Mouse (Mus musculus): ENCODE measurements around the gene Vps29. TPM values are rescaled to one million over a fixed set of nuclear protein-coding genes. Genes with fewer than 3 reads are reported as not detected.

Vps29 gene
- polyA plus RNA-seq, 1 experiment, result 105 TPM

DNA sequence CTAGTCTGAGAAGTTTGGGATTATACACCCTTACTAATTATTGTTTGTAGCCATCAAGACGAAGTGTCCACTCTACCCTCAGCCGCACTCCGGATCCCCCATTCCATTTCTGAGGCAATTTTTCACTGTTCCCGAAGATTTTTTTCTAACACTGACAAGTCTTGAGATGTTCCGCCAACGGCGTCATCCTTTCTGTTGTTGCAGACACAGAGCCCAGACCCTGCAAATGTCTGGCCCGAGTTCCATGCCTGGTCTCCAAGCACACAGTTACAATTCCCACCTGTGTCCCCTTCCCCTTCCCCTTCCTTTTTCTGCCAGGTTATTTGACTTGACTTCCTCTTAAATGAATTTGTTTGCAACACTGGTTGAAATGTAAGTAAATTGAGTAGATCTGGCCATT is 45.7 kb downstream of the Vps29 start:
- peaks cover 4% of the 10 kb centered on the region; the same call in 1 of the 2 replicates for H3K36me3 ChIP-seq (ENCODE audit: control insufficient read depth, insufficient read depth, low read length, poor library complexity, severe bottlenecking)
- no peaks in the 10 kb centered on the region for H3K9me3 ChIP-seq (replicated peaks; ENCODE audit: control insufficient read depth, insufficient read depth, low read length, poor library complexity, severe bottlenecking)

GRCm38 (mm10) chr5:122400628-122401302 is 46.6 kb downstream of the Vps29 start:
- H3K9ac ChIP-seq (ENCODE audit: low read depth, poor library complexity, severe bottlenecking), result no peak overlapping the region
- peaks cover 7% of the 10 kb centered on the region; the same call in 1 of the 2 replicates for H3K36me3 ChIP-seq (ENCODE audit: control insufficient read depth, insufficient read depth, low read length, poor library complexity, severe bottlenecking)
- H3K27ac ChIP-seq (ENCODE audit: insufficient read depth, low read length), result no peak overlapping the region
- TF ChIP-seq CTCF (IDR thresholded peaks at IDR 0.05; ENCODE audit: low read depth, low read length) (no peak), POLR2A (IDR thresholded peaks at IDR 0.05; ENCODE audit: insufficient read depth, low read length) (no peak), EP300 (IDR thresholded peaks at IDR 0.05; ENCODE audit: insufficient read depth, low read depth, low read length) (no peak)
- H3K4me3 ChIP-seq (ENCODE audit: low read depth, low read length), result no peak overlapping the region
- no peaks in the 10 kb centered on the region for H3K4me1 ChIP-seq (ENCODE audit: control insufficient read depth, insufficient read depth, low read length)
- no peaks in the 10 kb centered on the region for H3K27me3 ChIP-seq (ENCODE audit: control insufficient read depth, insufficient read depth, low read length, poor library complexity, severe bottlenecking)
- no peaks in the 10 kb centered on the region for H3K9me3 ChIP-seq (replicated peaks; ENCODE audit: control insufficient read depth, insufficient read depth, low read length, poor library complexity, severe bottlenecking)

More for the DNA sequence above, 45.7 kb downstream of the Vps29 start:
- no peak overlapping the region for H3K9ac ChIP-seq (ENCODE audit: low read depth, poor library complexity, severe bottlenecking)
- TF ChIP-seq EP300 (IDR thresholded peaks at IDR 0.05; ENCODE audit: insufficient read depth, low read depth, low read length), result no peak
- no peak for TF ChIP-seq CTCF (IDR thresholded peaks at IDR 0.05; ENCODE audit: low read depth, low read length)
- H3K27ac ChIP-seq (ENCODE audit: insufficient read depth, low read length), result no peak overlapping the region
- no peaks in the 10 kb centered on the region for H3K27me3 ChIP-seq (ENCODE audit: control insufficient read depth, insufficient read depth, low read length, poor library complexity, severe bottlenecking)
- H3K4me1 ChIP-seq (ENCODE audit: control insufficient read depth, insufficient read depth, low read length), result no peaks in the 10 kb centered on the region
- no peak overlapping the region for H3K4me3 ChIP-seq (ENCODE audit: low read depth, low read length)

DNA sequence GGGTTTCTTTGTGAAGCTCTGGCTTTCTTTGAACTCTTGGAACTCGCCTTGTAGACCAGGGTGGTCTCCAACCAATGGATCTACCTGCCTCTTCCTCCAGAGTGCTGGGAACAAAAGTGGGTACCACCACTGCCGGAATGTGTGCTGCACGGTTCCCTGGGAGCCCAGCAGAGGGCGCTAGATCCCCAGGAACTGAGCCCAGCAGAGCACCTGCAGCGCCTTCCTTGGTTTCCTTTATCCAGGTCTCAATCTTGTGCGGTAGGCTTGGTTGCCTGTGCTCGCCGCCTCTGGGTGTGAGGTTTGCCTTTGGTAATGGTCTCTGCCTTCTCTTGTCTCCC is 47.1 kb downstream of the Vps29 start:
- Histone ChIP-seq H3K36me3 (ENCODE audit: control insufficient read depth, insufficient read depth, low read length, poor library complexity, severe bottlenecking) (peaks cover 7% of the 10 kb centered on the region; the same call in 1 of the 2 replicates), H3K4me1 (ENCODE audit: control insufficient read depth, insufficient read depth, low read length) (no peaks in the 10 kb centered on the region), H3K9ac (ENCODE audit: low read depth, poor library complexity, severe bottlenecking) (no peak overlapping the region), H3K9me3 (replicated peaks; ENCODE audit: control insufficient read depth, insufficient read depth, low read length, poor library complexity, severe bottlenecking) (no peaks in the 10 kb centered on the region), H3K4me3 (ENCODE audit: low read depth, low read length) (no peak overlapping the region), H3K27ac (ENCODE audit: insufficient read depth, low read length) (no peak overlapping the region), H3K27me3 (ENCODE audit: control insufficient read depth, insufficient read depth, low read length, poor library complexity, severe bottlenecking) (no peaks in the 10 kb centered on the region)
- TF ChIP-seq CTCF (IDR thresholded peaks at IDR 0.05; ENCODE audit: low read depth, low read length) (peak; percentile 98), EP300 (IDR thresholded peaks at IDR 0.05; ENCODE audit: insufficient read depth, low read depth, low read length) (no peak)

- no peaks in the 10 kb centered on the region for H3K27me3 ChIP-seq (ENCODE audit: control insufficient read depth, insufficient read depth, low read length, poor library complexity, severe bottlenecking)
- no peak overlapping the region for H3K4me3 ChIP-seq (ENCODE audit: low read depth, low read length)
- TF ChIP-seq EP300 (IDR thresholded peaks at IDR 0.05; ENCODE audit: insufficient read depth, low read depth, low read length) (no peak), POLR2A (IDR thresholded peaks at IDR 0.05; ENCODE audit: insufficient read depth, low read length) (no peak), CTCF (IDR thresholded peaks at IDR 0.05; ENCODE audit: low read depth, low read length) (no peak)
- H3K9me3 ChIP-seq (replicated peaks; ENCODE audit: control insufficient read depth, insufficient read depth, low read length, poor library complexity, severe bottlenecking), result no peaks in the 10 kb centered on the region
- H3K4me1 ChIP-seq (ENCODE audit: control insufficient read depth, insufficient read depth, low read length), result no peaks in the 10 kb centered on the region
- no peak overlapping the region for H3K27ac ChIP-seq (ENCODE audit: insufficient read depth, low read length)
- H3K9ac ChIP-seq (ENCODE audit: low read depth, poor library complexity, severe bottlenecking), result no peak overlapping the region
- H3K36me3 ChIP-seq (ENCODE audit: control insufficient read depth, insufficient read depth, low read length, poor library complexity, severe bottlenecking), result peaks cover 7% of the 10 kb centered on the region; the same call in 1 of the 2 replicates
These were observed 48.0 kb downstream of the Vps29 start for GRCm38 (mm10) chr5:122402160-122402559.

DNA sequence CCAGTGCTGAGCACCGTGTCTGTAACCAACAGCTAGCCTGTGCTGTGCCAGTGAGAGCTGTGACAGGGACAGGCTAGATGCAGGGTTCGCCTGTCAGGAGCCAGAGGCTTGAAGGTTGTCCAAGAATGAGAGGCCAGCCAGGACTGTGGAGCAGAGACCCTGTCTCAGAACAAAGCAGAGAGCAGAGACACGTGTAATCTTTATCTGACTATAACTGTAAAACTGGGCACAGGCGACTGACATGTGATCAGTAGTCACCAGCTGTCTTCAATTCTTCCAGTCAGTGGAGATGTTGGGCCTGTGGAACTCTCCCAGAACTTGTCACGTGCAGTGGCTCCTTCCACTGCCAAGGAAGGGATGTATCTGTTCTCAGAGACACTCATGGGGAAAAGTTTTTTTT is 48.6 kb downstream of the Vps29 start:
- Histone ChIP-seq H3K27me3 (ENCODE audit: control insufficient read depth, insufficient read depth, low read length, poor library complexity, severe bottlenecking) (no peaks in the 10 kb centered on the region), H3K9ac (ENCODE audit: low read depth, poor library complexity, severe bottlenecking) (no peak overlapping the region), H3K36me3 (ENCODE audit: control insufficient read depth, insufficient read depth, low read length, poor library complexity, severe bottlenecking) (peaks cover 7% of the 10 kb centered on the region; the same call in 1 of the 2 replicates), H3K4me1 (ENCODE audit: control insufficient read depth, insufficient read depth, low read length) (no peaks in the 10 kb centered on the region), H3K4me3 (ENCODE audit: low read depth, low read length) (no peak overlapping the region), H3K9me3 (replicated peaks; ENCODE audit: control insufficient read depth, insufficient read depth, low read length, poor library complexity, severe bottlenecking) (no peaks in the 10 kb centered on the region), H3K27ac (ENCODE audit: insufficient read depth, low read length) (no peak overlapping the region)
- TF ChIP-seq EP300 (IDR thresholded peaks at IDR 0.05; ENCODE audit: insufficient read depth, low read depth, low read length) (no peak), POLR2A (IDR thresholded peaks at IDR 0.05; ENCODE audit: insufficient read depth, low read length) (no peak), CTCF (IDR thresholded peaks at IDR 0.05; ENCODE audit: low read depth, low read length) (no peak)

- TF ChIP-seq EP300 (IDR thresholded peaks at IDR 0.05; ENCODE audit: insufficient read depth, low read depth, low read length), result no peak
- TF ChIP-seq CTCF (IDR thresholded peaks at IDR 0.05; ENCODE audit: low read depth, low read length), result no peak
- TF ChIP-seq POLR2A (IDR thresholded peaks at IDR 0.05; ENCODE audit: insufficient read depth, low read length), result no peak
These were observed 49.2 kb downstream of the Vps29 start for GRCm38 (mm10) chr5:122403362-122403761.

More at GRCm38 (mm10) chr5:122403362-122403761, 49.2 kb downstream of the Vps29 start:
- Histone ChIP-seq H3K4me3 (ENCODE audit: low read depth, low read length) (no peak overlapping the region), H3K36me3 (ENCODE audit: control insufficient read depth, insufficient read depth, low read length, poor library complexity, severe bottlenecking) (peaks cover 7% of the 10 kb centered on the region; the same call in 1 of the 2 replicates), H3K9me3 (replicated peaks; ENCODE audit: control insufficient read depth, insufficient read depth, low read length, poor library complexity, severe bottlenecking) (no peaks in the 10 kb centered on the region), H3K27ac (ENCODE audit: insufficient read depth, low read length) (no peak overlapping the region), H3K9ac (ENCODE audit: low read depth, poor library complexity, severe bottlenecking) (no peak overlapping the region), H3K27me3 (ENCODE audit: control insufficient read depth, insufficient read depth, low read length, poor library complexity, severe bottlenecking) (no peaks in the 10 kb centered on the region), H3K4me1 (ENCODE audit: control insufficient read depth, insufficient read depth, low read length) (no peaks in the 10 kb centered on the region)

Data from ES-Bruce4 (cell line).